Mouse (Mus musculus): ENCODE results near the gene Enpep. TPM values are rescaled to one million over a fixed set of nuclear protein-coding genes. Genes with fewer than 3 reads are reported as not detected.

Gene Enpep
- polyA plus RNA-seq, 1 experiment from 2014 or later = 1.7 TPM

- no peak overlapping the region for H3K4me2 ChIP-seq (ENCODE audit: low read depth, low read length)
- 3% methylated on average over 24 of the region's 27 CpGs for WGBS
- no peak for ATAC-seq (ENCODE audit: low read depth)
- peaks cover 53% of the 10 kb centered on the region for H3K27me3 ChIP-seq (ENCODE audit: control insufficient read depth, insufficient read depth, low read length)
- no peak overlapping the region for H3K4me3 ChIP-seq (ENCODE audit: low read depth, low read length)
- H3K27ac ChIP-seq (ENCODE audit: low read depth, low read length) = no peak overlapping the region
- H3K36me3 ChIP-seq (ENCODE audit: control insufficient read depth, insufficient read depth, low read length) = no peaks in the 10 kb centered on the region
- H3K4me1 ChIP-seq (ENCODE audit: control insufficient read depth, insufficient read depth, low read length) = no peaks in the 10 kb centered on the region
- no peak overlapping the region for H3K9ac ChIP-seq (replicated peaks; ENCODE audit: low read depth, low read length)
- no peaks in the 10 kb centered on the region for H3K9me3 ChIP-seq (ENCODE audit: control insufficient read depth, low read length)
Observed at GRCm38 (mm10) chr3:129221380-129222260, 110.9 kb downstream of the Enpep start.

- ATAC-seq (ENCODE audit: low read depth) = no peak
- no peak overlapping the region for H3K4me2 ChIP-seq (ENCODE audit: low read depth, low read length)
Observed at GRCm38 (mm10) chr3:129220681-129221379, 111.7 kb downstream of the Enpep start.

GRCm38 (mm10) chr3:129220086-129220670 is 112.3 kb downstream of the Enpep start:
- no peak overlapping the region for H3K4me3 ChIP-seq (ENCODE audit: low read depth, low read length)
- ATAC-seq (ENCODE audit: low read depth) = no peak
- H3K27me3 ChIP-seq (ENCODE audit: control insufficient read depth, insufficient read depth, low read length) = peaks cover 41% of the 10 kb centered on the region
- no peaks in the 10 kb centered on the region for H3K4me1 ChIP-seq (ENCODE audit: control insufficient read depth, insufficient read depth, low read length)
- no peak overlapping the region for H3K27ac ChIP-seq (ENCODE audit: low read depth, low read length)
- no peaks in the 10 kb centered on the region for H3K36me3 ChIP-seq (ENCODE audit: control insufficient read depth, insufficient read depth, low read length)
- H3K9ac ChIP-seq (replicated peaks; ENCODE audit: low read depth, low read length) = no peak overlapping the region
- H3K4me2 ChIP-seq (ENCODE audit: low read depth, low read length) = no peak overlapping the region
- 1% methylated on average over 7 of the region's 7 CpGs for WGBS
- H3K9me3 ChIP-seq (ENCODE audit: control insufficient read depth, low read length) = no peaks in the 10 kb centered on the region

More at GRCm38 (mm10) chr3:129220681-129221379, 111.7 kb downstream of the Enpep start:
- H3K9me3 ChIP-seq (ENCODE audit: control insufficient read depth, low read length) = no peaks in the 10 kb centered on the region
- H3K27ac ChIP-seq (ENCODE audit: low read depth, low read length) = no peak overlapping the region
- no peak overlapping the region for H3K4me3 ChIP-seq (ENCODE audit: low read depth, low read length)
- H3K9ac ChIP-seq (replicated peaks; ENCODE audit: low read depth, low read length) = no peak overlapping the region
- H3K36me3 ChIP-seq (ENCODE audit: control insufficient read depth, insufficient read depth, low read length) = no peaks in the 10 kb centered on the region
- 2% methylated on average over 23 of the region's 24 CpGs for WGBS
- H3K4me1 ChIP-seq (ENCODE audit: control insufficient read depth, insufficient read depth, low read length) = no peaks in the 10 kb centered on the region
- peaks cover 46% of the 10 kb centered on the region for H3K27me3 ChIP-seq (ENCODE audit: control insufficient read depth, insufficient read depth, low read length)

Other genes with a start within 250 kb of the Enpep start
- 4.5 and 5.0 TPM in 2 replicates for gene Pitx2, start 132.8 kb downstream of the Enpep start, polyA plus RNA-seq (2014; fragmentation: Nextera tagmentation; extraction: Ambion mirVana)
- gene Elovl6, start 199.6 kb upstream of the Enpep start, polyA plus RNA-seq (2014; fragmentation: Nextera tagmentation; extraction: Ambion mirVana) = 35.0 and 37.1 TPM in 2 replicates